Mouse (Mus musculus): Measurements from ENCODE around the gene Zfp385b.

GRCm38 (mm10) chr2:77393881-77394280 is 425.6 kb downstream of the Zfp385b start:
- TF ChIP-seq POLR2A (IDR thresholded peaks at IDR 0.05; ENCODE audit: insufficient read length, low read depth) (no peak), SRF (IDR thresholded peaks at IDR 0.05; ENCODE audit: control insufficient read depth, insufficient read length, low read depth) (no peak), E2F4 (IDR thresholded peaks at IDR 0.05; ENCODE audit: insufficient read depth) (no peak), MAX (IDR thresholded peaks at IDR 0.05; ENCODE audit: low read depth) (no peak), MYOD1 (IDR thresholded peaks at IDR 0.05; ENCODE audit: control insufficient read depth in 1 of 3, insufficient read length in 2 of 3, low read depth in 2 of 3) (no peak), POLR2AphosphoS2 (IDR thresholded peaks at IDR 0.05; ENCODE audit: insufficient read length, low read depth) (no peak)
